Mouse (Mus musculus): ENCODE measurements around the gene Rps6kb1. TPM values are rescaled to one million over a fixed set of nuclear protein-coding genes. Genes with fewer than 3 reads are reported as not detected.

Gene Rps6kb1
- polyA plus RNA-seq, 1 experiment from 2014 or later = 63.2 TPM

- no peak for ATAC-seq (ENCODE audit: insufficient number of reproducible peaks, low FRiP score, low TSS enrichment, low read depth)
- no peak for DNase-seq (ENCODE audit: low spot score)
These were observed 23.8 kb upstream of the Rps6kb1 start for GRCm38 (mm10) chr11:86568425-86568824.

GRCm38 (mm10) chr11:86558258-86558657 lies 13.7 kb upstream of the Rps6kb1 start:
- peaks cover 4% of the 10 kb centered on the region for H3K36me3 ChIP-seq (ENCODE audit: control insufficient read depth, insufficient read depth, low read length)
- H3K4me3 ChIP-seq (ENCODE audit: low read depth, low read length) = no peak overlapping the region
- H3K9me3 ChIP-seq (ENCODE audit: control insufficient read depth, low read length) = no peaks in the 10 kb centered on the region
- no peak overlapping the region for H3K9ac ChIP-seq (ENCODE audit: low read length)
- no peak for DNase-seq (ENCODE audit: low spot score)
- WGBS = 92% methylated on average over 4 of the region's 4 CpGs
- no peak overlapping the region for H3K4me2 ChIP-seq (ENCODE audit: low read depth, severe bottlenecking)
- no peaks in the 10 kb centered on the region for H3K4me1 ChIP-seq (ENCODE audit: control insufficient read depth, insufficient read depth, low read length)
- no peak for ATAC-seq (ENCODE audit: insufficient number of reproducible peaks, low FRiP score, low TSS enrichment, low read depth)
- no peak overlapping the region for H3K27ac ChIP-seq (replicated peaks; ENCODE audit: low read depth, low read length)
- H3K27me3 ChIP-seq (ENCODE audit: control insufficient read depth, insufficient read depth, low read length) = no peaks in the 10 kb centered on the region

More at GRCm38 (mm10) chr11:86568425-86568824, 23.8 kb upstream of the Rps6kb1 start:
- Histone ChIP-seq H3K27ac (replicated peaks; ENCODE audit: low read depth, low read length) (no peak overlapping the region), H3K9ac (ENCODE audit: low read length) (no peak overlapping the region), H3K4me3 (ENCODE audit: low read depth, low read length) (no peak overlapping the region), H3K9me3 (ENCODE audit: control insufficient read depth, low read length) (no peaks in the 10 kb centered on the region), H3K27me3 (ENCODE audit: control insufficient read depth, insufficient read depth, low read length) (no peaks in the 10 kb centered on the region), H3K4me2 (ENCODE audit: low read depth, severe bottlenecking) (no peak overlapping the region), H3K4me1 (ENCODE audit: control insufficient read depth, insufficient read depth, low read length) (peaks cover 22% of the 10 kb centered on the region), H3K36me3 (ENCODE audit: control insufficient read depth, insufficient read depth, low read length) (no peaks in the 10 kb centered on the region)
- WGBS = 68% methylated on average over 3 of the region's 3 CpGs

GRCm38 (mm10) chr11:86553525-86553924 lies 8.9 kb upstream of the Rps6kb1 start:
- 92% methylated on average over 6 of the region's 6 CpGs for WGBS
- Histone ChIP-seq H3K9ac (ENCODE audit: low read length) (no peak overlapping the region), H3K4me3 (ENCODE audit: low read depth, low read length) (no peak overlapping the region), H3K27ac (replicated peaks; ENCODE audit: low read depth, low read length) (no peak overlapping the region), H3K36me3 (ENCODE audit: control insufficient read depth, insufficient read depth, low read length) (peaks cover 4% of the 10 kb centered on the region), H3K9me3 (ENCODE audit: control insufficient read depth, low read length) (no peaks in the 10 kb centered on the region), H3K4me1 (ENCODE audit: control insufficient read depth, insufficient read depth, low read length) (no peaks in the 10 kb centered on the region), H3K27me3 (ENCODE audit: control insufficient read depth, insufficient read depth, low read length) (no peaks in the 10 kb centered on the region), H3K4me2 (ENCODE audit: low read depth, severe bottlenecking) (no peak overlapping the region)
- DNase-seq (ENCODE audit: low spot score) (no peak), ATAC-seq (ENCODE audit: insufficient number of reproducible peaks, low FRiP score, low TSS enrichment, low read depth) (no peak)

GRCm38 (mm10) chr11:86547412-86547811 lies 2.8 kb upstream of the Rps6kb1 start:
- Histone ChIP-seq H3K9ac (ENCODE audit: low read length) (no peak overlapping the region), H3K4me3 (ENCODE audit: low read depth, low read length) (no peak overlapping the region), H3K36me3 (ENCODE audit: control insufficient read depth, insufficient read depth, low read length) (no peaks in the 10 kb centered on the region), H3K27ac (replicated peaks; ENCODE audit: low read depth, low read length) (no peak overlapping the region), H3K4me2 (ENCODE audit: low read depth, severe bottlenecking) (no peak overlapping the region), H3K4me1 (ENCODE audit: control insufficient read depth, insufficient read depth, low read length) (peaks cover 4% of the 10 kb centered on the region; the same call in 1 of the 2 replicates), H3K9me3 (ENCODE audit: control insufficient read depth, low read length) (no peaks in the 10 kb centered on the region), H3K27me3 (ENCODE audit: control insufficient read depth, insufficient read depth, low read length) (no peaks in the 10 kb centered on the region)
- DNase-seq (ENCODE audit: low spot score) = no peak
- ATAC-seq (ENCODE audit: insufficient number of reproducible peaks, low FRiP score, low TSS enrichment, low read depth) = no peak
- 96% methylated on average over 1 of the region's 1 CpGs for WGBS

- Histone ChIP-seq H3K27me3 (ENCODE audit: control insufficient read depth, insufficient read depth, low read length) (no peaks in the 10 kb centered on the region), H3K9ac (ENCODE audit: low read length) (peak overlapping the region; percentile 62; the same call in 1 of the 2 replicates), H3K4me2 (ENCODE audit: low read depth, severe bottlenecking) (peak overlapping the region; percentile 86), H3K27ac (replicated peaks; ENCODE audit: low read depth, low read length) (no peak overlapping the region), H3K4me1 (ENCODE audit: control insufficient read depth, insufficient read depth, low read length) (peaks cover 4% of the 10 kb centered on the region; the same call in 1 of the 2 replicates), H3K4me3 (ENCODE audit: low read depth, low read length) (peak overlapping the region; percentile 86), H3K36me3 (ENCODE audit: control insufficient read depth, insufficient read depth, low read length) (no peaks in the 10 kb centered on the region), H3K9me3 (ENCODE audit: control insufficient read depth, low read length) (no peaks in the 10 kb centered on the region)
- no peak for ATAC-seq (ENCODE audit: insufficient number of reproducible peaks, low FRiP score, low TSS enrichment, low read depth)
- WGBS = 81% methylated on average over 8 of the region's 8 CpGs
- no peak for DNase-seq (ENCODE audit: low spot score)
These were observed 951 bp upstream of the Rps6kb1 start for GRCm38 (mm10) chr11:86545556-86545955.

- WGBS = under 1% methylated on average over 40 of the region's 50 CpGs
- Histone ChIP-seq H3K4me3 (ENCODE audit: low read depth, low read length) (peak overlapping the region; percentile 86), H3K4me1 (ENCODE audit: control insufficient read depth, insufficient read depth, low read length) (peaks cover 4% of the 10 kb centered on the region; the same call in 1 of the 2 replicates), H3K27me3 (ENCODE audit: control insufficient read depth, insufficient read depth, low read length) (no peaks in the 10 kb centered on the region), H3K9ac (ENCODE audit: low read length) (peak overlapping the region; percentile 89), H3K4me2 (ENCODE audit: low read depth, severe bottlenecking) (peak overlapping the region; percentile 86), H3K27ac (replicated peaks; ENCODE audit: low read depth, low read length) (peak overlapping the region; percentile 52; the same call in 1 of the 2 replicates), H3K9me3 (ENCODE audit: control insufficient read depth, low read length) (no peaks in the 10 kb centered on the region), H3K36me3 (ENCODE audit: control insufficient read depth, insufficient read depth, low read length) (no peaks in the 10 kb centered on the region)
- peak; percentile 66; the same call in 1 of the 2 replicates for ATAC-seq (ENCODE audit: insufficient number of reproducible peaks, low FRiP score, low TSS enrichment, low read depth)
- DNase-seq (ENCODE audit: low spot score) = no peak
These were observed 506 bp downstream of the Rps6kb1 start for GRCm38 (mm10) chr11:86543960-86544638.

- Histone ChIP-seq H3K27me3 (ENCODE audit: control insufficient read depth, insufficient read depth, low read length) (no peaks in the 10 kb centered on the region), H3K9ac (ENCODE audit: low read length) (no peak overlapping the region), H3K36me3 (ENCODE audit: control insufficient read depth, insufficient read depth, low read length) (no peaks in the 10 kb centered on the region), H3K27ac (replicated peaks; ENCODE audit: low read depth, low read length) (no peak overlapping the region), H3K4me3 (ENCODE audit: low read depth, low read length) (no peak overlapping the region), H3K9me3 (ENCODE audit: control insufficient read depth, low read length) (no peaks in the 10 kb centered on the region), H3K4me2 (ENCODE audit: low read depth, severe bottlenecking) (no peak overlapping the region), H3K4me1 (ENCODE audit: control insufficient read depth, insufficient read depth, low read length) (peaks cover 4% of the 10 kb centered on the region; the same call in 1 of the 2 replicates)
- DNase-seq (ENCODE audit: low spot score) = no peak
- no peak for ATAC-seq (ENCODE audit: insufficient number of reproducible peaks, low FRiP score, low TSS enrichment, low read depth)
- WGBS = 68% methylated on average over 1 of the region's 1 CpGs
These were observed 1.8 kb downstream of the Rps6kb1 start for GRCm38 (mm10) chr11:86542851-86543250.

- Histone ChIP-seq H3K36me3 (ENCODE audit: control insufficient read depth, insufficient read depth, low read length) (no peaks in the 10 kb centered on the region), H3K27me3 (ENCODE audit: control insufficient read depth, insufficient read depth, low read length) (no peaks in the 10 kb centered on the region), H3K4me2 (ENCODE audit: low read depth, severe bottlenecking) (no peak overlapping the region), H3K9me3 (ENCODE audit: control insufficient read depth, low read length) (no peaks in the 10 kb centered on the region), H3K27ac (replicated peaks; ENCODE audit: low read depth, low read length) (no peak overlapping the region), H3K4me3 (ENCODE audit: low read depth, low read length) (no peak overlapping the region), H3K4me1 (ENCODE audit: control insufficient read depth, insufficient read depth, low read length) (peaks cover 4% of the 10 kb centered on the region; the same call in 1 of the 2 replicates), H3K9ac (ENCODE audit: low read length) (no peak overlapping the region)
- ATAC-seq (ENCODE audit: insufficient number of reproducible peaks, low FRiP score, low TSS enrichment, low read depth) (no peak), DNase-seq (ENCODE audit: low spot score) (no peak)
- WGBS = 96% methylated on average over 2 of the region's 2 CpGs
These were observed 4.1 kb downstream of the Rps6kb1 start for GRCm38 (mm10) chr11:86540476-86540845.
